Mouse (Mus musculus) hindbrain, embryonic 13.5 days (tissue): ENCODE results near the gene Tmem115. TPM values are rescaled to one million over a fixed set of nuclear protein-coding genes. Genes with fewer than 3 reads are reported as not detected.

ENCODE experiments used
- ATAC-seq: fragments of 200-750 bp; cut with Nextera tagmentation; 2 replicates; pipeline ENCODE4 v1.8.0; 2017; ENCODE audit warnings: moderate TSS enrichment; ENCODE audit not compliant: low FRiP score
- H3K27ac ChIP-seq: fragments of 300-500 bp; sonication (generic); 2 replicates; pipeline ENCODE4 v1.5.1; 2015; ENCODE audit warnings: inconsistent platforms, mild to moderate bottlenecking, moderate library complexity
- H3K27me3 ChIP-seq: fragments of 300-500 bp; sonication (generic); 2 replicates; pipeline ENCODE4 v1.6.1; 2015; ENCODE audit warnings: mild to moderate bottlenecking, inconsistent platforms
- H3K36me3 ChIP-seq: fragments of 300-500 bp; sonication (generic); 2 replicates; pipeline ENCODE4 v1.6.1; 2015; ENCODE audit warnings: mild to moderate bottlenecking, inconsistent platforms
- H3K4me1 ChIP-seq: fragments of 300-500 bp; sonication (generic); replicated peaks from 2 replicates; pipeline ENCODE4 v1.6.1; 2015; ENCODE audit warnings: inconsistent platforms
- H3K4me2 ChIP-seq: fragments of 300-500 bp; sonication (generic); 2 replicates; pipeline ENCODE4 v1.6.1; 2015; ENCODE audit warnings: inconsistent platforms, mild to moderate bottlenecking, moderate library complexity
- H3K4me3 ChIP-seq: fragments of 300-500 bp; sonication (generic); 2 replicates; pipeline ENCODE4 v1.5.1; 2015; ENCODE audit warnings: mild to moderate bottlenecking, inconsistent platforms
- H3K9ac ChIP-seq: fragments of 300-500 bp; sonication (generic); 2 replicates; pipeline ENCODE4 v1.6.1; 2015; ENCODE audit warnings: mild to moderate bottlenecking, inconsistent platforms
- H3K9me3 ChIP-seq: fragments of 300-500 bp; sonication (generic); 2 replicates; pipeline ENCODE4 v1.6.1; 2016; ENCODE audit warnings: inconsistent platforms
- WGBS: fragments of 180-500 bp; shearing (Covaris S2); methylation state at CpG from one replicate; pipeline ENCODE4 v1.1.7; 2015; 5-methylcytosine and 5-hydroxymethylcytosine counted together
- polyA plus RNA-seq: library from polyadenylated mRNA; unstranded; fragments of >200 nt; fragmentation: Nextera tagmentation; extraction: Ambion mirVana; gene quantifications from 2 replicates; pipeline ENCODE4 v1.2.1, GENCODE M21; 2015

Gene Tmem115
- polyA plus RNA-seq, 1 experiment from 2014 or later, result 44.7 TPM

DNA sequence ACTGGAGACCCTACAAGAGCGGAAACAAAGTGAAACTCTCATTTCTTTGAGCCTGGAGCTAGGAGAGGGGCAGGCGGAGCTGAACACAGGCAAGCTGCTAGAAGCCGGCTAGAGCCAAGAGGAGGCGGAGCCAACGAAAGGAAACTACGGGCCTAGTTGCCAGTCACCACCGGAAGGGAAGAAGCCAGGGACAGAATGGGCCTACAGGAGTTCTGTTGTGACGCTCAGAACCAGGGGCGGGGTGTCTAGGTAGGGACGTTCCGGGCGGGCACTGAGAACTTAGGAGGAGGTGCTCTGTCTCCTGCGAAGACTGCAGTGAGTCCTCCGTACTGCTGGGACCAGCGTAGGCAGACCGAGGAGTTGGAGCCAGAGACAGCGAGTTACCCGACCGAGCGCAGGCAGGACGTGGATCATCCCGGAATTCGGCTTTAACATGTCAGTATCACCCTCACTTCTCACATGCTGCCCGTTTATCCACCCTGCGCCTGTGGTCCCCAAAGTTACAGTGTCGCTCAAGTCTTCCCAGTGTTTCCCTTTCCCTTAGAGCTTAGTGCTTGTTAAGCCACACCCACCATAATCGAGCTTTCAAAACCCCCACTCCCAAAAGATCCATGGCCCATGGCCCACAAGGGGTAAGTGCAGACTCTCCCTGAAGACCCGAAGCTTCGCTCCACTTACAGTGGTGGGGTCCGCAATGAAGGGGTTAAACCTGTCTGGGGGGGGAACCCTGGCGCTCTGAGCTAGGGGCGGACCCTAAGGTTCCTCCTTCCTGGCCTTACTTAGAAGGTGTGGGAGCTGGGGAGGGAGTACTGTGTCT is 47.0 kb downstream of the Tmem115 start, which contains the start of gene Hyal3:
TSS of gene Hyal3 (plus strand) at position 318 of the 817 bp plus-strand sequence.
- Histone ChIP-seq H3K4me1 (peaks cover 48% of the 10 kb centered on the region), H3K27ac (peak within 1 kb of the TSS; percentile 86), H3K36me3 (peaks cover 10% of the 10 kb centered on the region), H3K4me3 (peak within 1 kb of the TSS; percentile 62), H3K27me3 (no peaks in the 10 kb centered on the region), H3K9me3 (no peaks in the 10 kb centered on the region), H3K9ac (peak within 1 kb of the TSS; percentile 83), H3K4me2 (peak within 1 kb of the TSS; percentile 97)
- ATAC-seq, result peak; percentile 70
- under 1% methylated on average over 32 of the region's 32 CpGs for WGBS

DNA sequence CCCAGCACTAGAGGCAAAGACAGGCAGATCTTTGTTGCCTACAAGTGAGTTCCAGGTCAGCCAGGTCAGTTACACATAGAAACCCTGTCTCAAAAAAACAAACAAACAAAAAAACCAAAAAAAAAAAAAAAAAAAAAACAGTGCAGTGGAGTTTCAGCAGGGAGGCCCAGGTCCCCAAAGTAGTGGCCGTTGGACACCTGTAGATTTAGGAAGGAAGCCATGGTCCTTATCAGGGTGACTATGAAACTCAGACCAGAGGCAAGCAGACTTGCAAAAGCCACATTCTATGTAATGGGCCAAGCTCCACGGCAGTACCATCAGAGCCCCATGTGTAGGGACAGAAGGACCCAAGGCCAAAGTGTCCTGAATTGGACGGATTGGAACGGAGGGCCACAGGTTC is 47.8 kb downstream of the Tmem115 start:
- H3K4me3 ChIP-seq, result peak overlapping the region; percentile 62
- H3K9me3 ChIP-seq, result no peaks in the 10 kb centered on the region
- H3K9ac ChIP-seq, result peak overlapping the region; percentile 83
- peaks cover 45% of the 10 kb centered on the region for H3K4me1 ChIP-seq
- H3K4me2 ChIP-seq, result peak overlapping the region; percentile 97
- peaks cover 10% of the 10 kb centered on the region for H3K36me3 ChIP-seq
- ATAC-seq, result no peak
- H3K27me3 ChIP-seq, result no peaks in the 10 kb centered on the region
- WGBS, result 83% methylated on average over 4 of the region's 4 CpGs
- no peak overlapping the region for H3K27ac ChIP-seq

DNA sequence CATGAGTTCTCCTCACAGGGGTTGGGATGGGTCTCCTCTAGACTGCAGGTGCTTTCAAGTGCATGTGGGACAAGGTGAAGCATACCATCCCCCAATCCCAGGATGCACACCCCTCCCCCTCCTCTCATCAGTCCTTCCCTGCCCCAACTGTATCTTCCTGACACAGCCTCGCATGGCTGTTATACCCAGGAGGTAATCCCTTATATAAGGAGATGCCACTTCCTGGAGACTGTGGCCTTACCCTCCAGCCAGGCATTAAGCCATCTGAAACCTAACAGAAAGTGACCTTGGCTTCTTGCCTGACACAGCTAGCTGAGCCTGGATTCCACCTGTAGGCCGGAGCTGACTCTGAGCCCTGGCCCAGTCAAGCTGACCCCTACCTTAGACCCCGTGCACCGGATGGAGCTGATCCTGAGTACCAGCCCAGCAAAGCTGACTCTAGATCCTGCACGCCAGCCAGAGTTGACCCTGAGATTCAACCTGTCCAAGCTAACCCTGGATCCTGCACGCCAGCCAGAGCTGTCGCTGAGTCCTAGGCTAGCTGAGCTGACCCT is 48.8 kb downstream of the Tmem115 start:
- Histone ChIP-seq H3K4me3 (no peak overlapping the region), H3K4me1 (peaks cover 35% of the 10 kb centered on the region), H3K9me3 (no peaks in the 10 kb centered on the region), H3K4me2 (no peak overlapping the region), H3K27ac (no peak overlapping the region), H3K36me3 (peaks cover 10% of the 10 kb centered on the region), H3K9ac (no peak overlapping the region), H3K27me3 (no peaks in the 10 kb centered on the region)
- no peak for ATAC-seq
- WGBS, result 90% methylated on average over 7 of the region's 7 CpGs

DNA sequence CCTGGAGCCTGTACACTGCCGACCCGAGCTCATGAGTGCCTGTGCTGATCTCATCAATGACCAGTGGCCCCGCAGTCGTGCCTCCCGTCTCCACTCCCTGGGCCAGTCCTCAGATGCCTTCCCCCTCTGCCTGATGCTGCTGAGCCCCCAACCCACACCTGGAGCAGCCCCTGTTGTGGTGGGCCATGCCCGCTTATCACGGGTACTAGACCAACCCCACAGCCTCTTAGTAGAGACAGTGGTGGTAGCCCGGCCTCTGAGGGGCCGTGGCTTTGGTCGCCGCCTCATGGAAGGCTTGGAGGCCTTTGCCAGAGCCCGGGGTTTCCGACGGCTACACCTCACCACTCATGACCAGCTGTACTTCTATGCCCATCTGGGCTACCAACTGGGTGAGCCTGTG is 49.4 kb downstream of the Tmem115 start:
- H3K9me3 ChIP-seq, result no peaks in the 10 kb centered on the region
- ATAC-seq, result no peak
- no peak overlapping the region for H3K4me3 ChIP-seq
- peaks cover 36% of the 10 kb centered on the region for H3K4me1 ChIP-seq
- no peak overlapping the region for H3K9ac ChIP-seq
- 93% methylated on average over 14 of the region's 14 CpGs for WGBS
- no peaks in the 10 kb centered on the region for H3K27me3 ChIP-seq
- peaks cover 10% of the 10 kb centered on the region for H3K36me3 ChIP-seq
- no peak overlapping the region for H3K4me2 ChIP-seq
- no peak overlapping the region for H3K27ac ChIP-seq

DNA sequence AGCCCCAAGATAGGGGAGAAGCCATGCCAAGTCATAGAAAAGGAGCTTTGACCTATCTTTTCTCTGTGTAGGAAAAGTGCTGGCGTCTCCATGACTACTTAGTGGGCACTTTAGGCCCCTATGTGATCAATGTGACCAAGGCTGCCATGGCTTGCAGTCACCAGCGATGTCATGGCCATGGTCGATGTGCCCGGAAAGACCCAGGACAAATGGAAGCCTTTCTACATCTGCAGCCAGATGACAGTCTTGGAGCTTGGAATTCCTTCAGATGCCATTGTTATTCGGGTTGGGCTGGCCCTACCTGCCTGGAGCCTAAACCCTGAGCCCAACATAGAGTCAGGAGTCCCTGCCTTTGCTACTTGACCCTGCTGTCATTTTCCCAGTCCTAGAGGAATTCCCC is 52.8 kb downstream of the Tmem115 start:
- Histone ChIP-seq H3K27me3 (no peaks in the 10 kb centered on the region), H3K4me3 (no peak overlapping the region), H3K4me2 (no peak overlapping the region), H3K27ac (no peak overlapping the region), H3K4me1 (peaks cover 22% of the 10 kb centered on the region), H3K9ac (no peak overlapping the region), H3K36me3 (peaks cover 29% of the 10 kb centered on the region), H3K9me3 (no peaks in the 10 kb centered on the region)
- ATAC-seq, result no peak
- WGBS, result 95% methylated on average over 5 of the region's 5 CpGs

DNA sequence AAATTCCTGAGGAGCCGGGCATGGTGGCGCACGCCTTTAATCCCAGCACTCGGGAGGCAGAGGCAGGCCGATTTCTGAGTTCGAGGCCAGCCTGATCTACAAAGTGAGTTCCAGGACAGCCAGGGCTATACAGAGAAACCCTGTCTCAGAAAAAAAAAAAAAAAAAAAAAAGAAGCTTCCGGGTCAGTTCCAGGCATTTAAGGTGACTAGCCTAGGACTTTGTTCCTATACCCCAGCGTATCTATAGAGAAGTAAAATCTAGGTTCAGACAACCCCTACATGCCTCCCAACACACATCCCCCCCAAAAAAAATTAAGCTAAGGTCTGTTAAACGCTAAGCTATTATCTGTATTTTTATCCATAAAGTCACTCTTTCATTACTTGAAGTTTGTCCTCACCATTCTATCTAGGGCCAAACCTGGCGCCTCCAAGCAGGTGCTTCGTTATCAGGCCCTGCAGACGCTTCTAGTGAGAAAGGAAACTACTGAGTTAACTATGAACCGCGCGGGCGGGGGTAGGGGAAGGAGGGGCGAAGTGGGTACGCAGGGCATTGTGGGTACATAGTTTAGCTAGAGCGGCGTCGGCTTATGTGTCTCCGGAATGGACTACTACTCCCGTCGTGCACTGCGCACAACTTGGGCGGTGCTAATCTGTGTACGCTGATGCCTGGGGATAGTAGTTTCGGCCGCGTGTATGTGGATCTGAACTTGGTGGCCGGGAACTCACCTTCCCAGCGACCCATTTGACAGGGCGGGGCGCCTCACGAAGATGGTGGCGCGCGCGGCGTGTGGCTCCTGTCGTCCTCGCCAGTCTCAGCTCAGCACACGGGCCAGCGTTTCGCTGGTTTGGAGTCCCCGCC is 53.5 kb downstream of the Tmem115 start, which contains the start of gene Ifrd2:
TSS of gene Ifrd2 (plus strand) at position 669 of the 859 bp plus-strand sequence.
- peaks cover 15% of the 10 kb centered on the region for H3K4me1 ChIP-seq
- 13% methylated on average over 46 of the region's 46 CpGs for WGBS
- H3K4me2 ChIP-seq, result peak within 1 kb of the TSS; percentile 86
- H3K9ac ChIP-seq, result peak within 1 kb of the TSS; percentile 69
- H3K27me3 ChIP-seq, result no peaks in the 10 kb centered on the region
- peak; percentile 97 for ATAC-seq
- no peaks in the 10 kb centered on the region for H3K9me3 ChIP-seq
- H3K4me3 ChIP-seq, result peak within 1 kb of the TSS; percentile 71
- peaks cover 36% of the 10 kb centered on the region for H3K36me3 ChIP-seq
- H3K27ac ChIP-seq, result no peak within 1 kb of the TSS

DNA sequence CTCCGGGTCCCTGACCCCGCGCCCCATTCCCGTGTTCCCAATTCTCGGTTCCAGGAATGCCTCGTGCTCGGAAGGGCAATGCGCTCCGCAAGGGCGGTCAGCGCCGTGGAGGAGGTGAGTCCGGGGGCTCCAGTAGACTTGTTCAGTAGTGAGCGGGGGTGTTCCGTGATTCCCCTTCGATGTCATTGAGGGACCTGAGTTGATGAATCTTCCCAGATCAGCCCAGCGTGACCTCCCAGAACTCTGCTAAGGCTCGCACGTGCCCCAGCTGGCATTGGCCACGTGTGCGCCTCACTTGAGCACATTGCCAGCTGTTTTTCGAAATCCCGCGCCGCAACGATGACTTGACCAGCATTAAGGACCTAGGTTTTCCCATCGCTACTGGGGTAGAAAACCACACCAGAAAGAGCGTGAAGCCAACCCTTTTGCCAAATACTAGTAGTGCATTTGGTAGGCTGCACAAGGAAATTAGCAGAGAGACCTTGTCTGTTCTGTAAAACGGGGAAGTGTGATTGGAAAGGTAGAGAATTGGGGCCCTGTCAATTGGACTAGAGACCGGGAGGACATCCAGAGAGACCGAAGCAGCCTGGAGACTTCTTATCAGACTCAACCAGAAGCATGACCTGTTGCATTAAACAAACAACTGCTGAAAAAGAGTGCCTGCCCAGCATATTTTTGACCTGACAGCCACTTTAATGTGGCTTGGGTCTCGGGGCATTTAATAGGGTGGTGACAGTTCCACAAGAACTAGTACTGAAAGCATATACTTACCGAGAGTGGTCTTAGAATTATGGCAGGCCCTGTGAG is 54.3 kb downstream of the Tmem115 start:
- Histone ChIP-seq H3K9ac (peak overlapping the region; percentile 69), H3K9me3 (no peaks in the 10 kb centered on the region), H3K4me3 (peak overlapping the region; percentile 71), H3K27me3 (no peaks in the 10 kb centered on the region), H3K36me3 (peaks cover 41% of the 10 kb centered on the region), H3K4me1 (peaks cover 15% of the 10 kb centered on the region), H3K27ac (no peak overlapping the region), H3K4me2 (peak overlapping the region; percentile 86)
- ATAC-seq, result no peak
- 7% methylated on average over 33 of the region's 33 CpGs for WGBS

Other genes starting within 250 kb of the Tmem115 start
- gene Mapkapk3, start 244.1 kb upstream of the Tmem115 start, polyA plus RNA-seq, result 2.8 and 3.7 TPM in 2 replicates
- gene Cish, start 237.9 kb upstream of the Tmem115 start, polyA plus RNA-seq, result 8.4 and 9.6 TPM in 2 replicates
- gene Hemk1, start 195.6 kb upstream of the Tmem115 start, polyA plus RNA-seq, result 17.0 and 17.4 TPM in 2 replicates
- gene 6430571L13Rik, start 193.3 kb upstream of the Tmem115 start, polyA plus RNA-seq, result 7.8 and 8.3 TPM in 2 replicates
- 7.6 and 8.3 TPM in 2 replicates for gene Cacna2d2, start 134.3 kb upstream of the Tmem115 start, polyA plus RNA-seq
- 38.9 and 39.1 TPM in 2 replicates for gene Cyb561d2, start 8.2 kb downstream of the Tmem115 start, polyA plus RNA-seq
- 68.6 and 71.1 TPM in 2 replicates for gene Nprl2, start 8.3 kb downstream of the Tmem115 start, polyA plus RNA-seq
- gene Zmynd10, start 13.4 kb downstream of the Tmem115 start, polyA plus RNA-seq, result 2.6 and 4.0 TPM in 2 replicates
- 36.7 and 36.9 TPM in 2 replicates for gene Rassf1, start 17.6 kb downstream of the Tmem115 start, polyA plus RNA-seq
- gene Tusc2, start 29.3 kb downstream of the Tmem115 start, polyA plus RNA-seq, result 105 and 108 TPM in 2 replicates
- 80.4 and 87.1 TPM in 2 replicates for gene Hyal2, start 34.0 kb downstream of the Tmem115 start, polyA plus RNA-seq
- gene Hyal1, start 43.0 kb downstream of the Tmem115 start, polyA plus RNA-seq, result 7.4 and 8.4 TPM in 2 replicates
- gene Naa80, start 44.9 kb downstream of the Tmem115 start, polyA plus RNA-seq, result 14.1 and 16.5 TPM in 2 replicates
- 1.3 and 1.6 TPM in 2 replicates for gene Hyal3, start 46.9 kb downstream of the Tmem115 start, polyA plus RNA-seq
- 11.8 and 14.1 TPM in 2 replicates for gene Ifrd2, start 53.7 kb downstream of the Tmem115 start, polyA plus RNA-seq
- 3.4 and 4.2 TPM in 2 replicates for gene Sema3b, start 75.3 kb downstream of the Tmem115 start, polyA plus RNA-seq
- 335 and 338 TPM in 2 replicates for gene Gnai2, start 101.4 kb downstream of the Tmem115 start, polyA plus RNA-seq
- gene Slc38a3, start 135.6 kb downstream of the Tmem115 start, polyA plus RNA-seq, result 25.3 and 26.2 TPM in 2 replicates
- gene Gnat1, start 145.8 kb downstream of the Tmem115 start, polyA plus RNA-seq, result 1.8 TPM in 2 replicates
- 16.4 and 17.0 TPM in 2 replicates for gene Sema3f, start 176.5 kb downstream of the Tmem115 start, polyA plus RNA-seq
- 277 and 286 TPM in 2 replicates for gene Rbm5, start 237.1 kb downstream of the Tmem115 start, polyA plus RNA-seq